8 mouse cellular contexts compared by ENCODE assay signal in the genomic region with DNA sequence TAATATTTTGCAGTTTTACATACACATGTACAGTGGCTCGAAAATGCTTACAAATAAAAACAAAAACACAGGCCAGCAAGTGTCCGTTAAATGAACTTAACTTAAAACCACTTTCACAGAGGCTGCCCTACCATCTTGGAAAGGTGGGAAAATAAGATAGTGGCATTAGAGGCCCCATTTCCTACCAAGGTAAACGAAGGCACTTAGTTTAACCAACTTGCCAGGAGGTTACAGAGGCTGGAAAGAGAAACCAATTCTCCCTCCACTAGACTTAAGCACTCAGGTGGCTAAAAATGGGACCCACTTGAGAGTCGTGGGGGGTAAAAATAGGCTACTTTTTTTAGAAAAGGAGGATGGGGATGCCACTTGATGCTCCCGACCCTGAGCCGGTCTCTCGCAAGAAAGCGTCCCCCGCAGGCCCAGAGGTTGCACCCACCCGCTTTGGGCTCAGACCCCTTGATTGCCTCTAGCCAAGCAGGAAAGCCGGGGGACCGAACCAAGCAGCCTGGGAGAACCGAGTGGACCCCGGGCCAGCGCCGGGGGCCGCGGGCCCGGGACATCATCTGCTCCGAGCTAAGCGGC. TPM values are rescaled to one million over a fixed set of nuclear protein-coding genes. Genes with fewer than 3 reads are reported as not detected.
DNase-seq lines count a peak whose midpoint lies in the region; ATAC-seq and TF ChIP-seq lines count a peak whose summit lies in the region.

No protein-coding gene starts in this region.

- H3K9ac ChIP-seq in hindbrain, embryonic 13.5 days: peak overlapping the region; percentile 84
- peak overlapping the region; percentile 91 for H3K9ac ChIP-seq in midbrain, embryonic 16.5 days (ENCODE audit: low read depth, low read length)

- no peaks in the 10 kb centered on the region for H3K9me3 ChIP-seq in hindbrain, embryonic 13.5 days
- H3K9me3 ChIP-seq in midbrain, embryonic 16.5 days (replicated peaks; ENCODE audit: control insufficient read depth, low read length, poor library complexity, severe bottlenecking): no peaks in the 10 kb centered on the region

- ATAC-seq in hindbrain, embryonic 13.5 days (ENCODE audit: low FRiP score): no peak
- 0 out of 2 replicates have a peak, but pooled peaks have one; percentile 1 for ATAC-seq in midbrain, embryonic 16.5 days

- WGBS in kidney, adult 2 months: 18% methylated on average over 21 of the region's 21 CpGs
- WGBS in hindbrain, embryonic 13.5 days: 10% methylated on average over 21 of the region's 21 CpGs
- 10% methylated on average over 21 of the region's 21 CpGs for WGBS in midbrain, embryonic 16.5 days

- peak overlapping the region; percentile 91 for H3K4me2 ChIP-seq in hindbrain, embryonic 13.5 days
- H3K4me2 ChIP-seq in midbrain, embryonic 16.5 days (ENCODE audit: low read length): peak overlapping the region; percentile 87

- no peaks in the 10 kb centered on the region for H3K36me3 ChIP-seq in kidney, adult 2 months (ENCODE audit: control insufficient read depth, insufficient read depth, low read length)
- no peaks in the 10 kb centered on the region for H3K36me3 ChIP-seq in hindbrain, embryonic 13.5 days
- no peaks in the 10 kb centered on the region for H3K36me3 ChIP-seq in midbrain, embryonic 16.5 days (ENCODE audit: control insufficient read depth, insufficient read depth, low read length)

- peaks cover 5% of the 10 kb centered on the region; the same call in 1 of the 2 replicates for H3K4me1 ChIP-seq in kidney, adult 2 months (ENCODE audit: control insufficient read depth, insufficient read depth, low read length)
- peaks cover 9% of the 10 kb centered on the region for H3K4me1 ChIP-seq in hindbrain, embryonic 13.5 days (replicated peaks)
- peaks cover 5% of the 10 kb centered on the region; the same call in 1 of the 2 replicates for H3K4me1 ChIP-seq in midbrain, embryonic 16.5 days (ENCODE audit: control insufficient read depth, insufficient read depth, low read length)

- H3K27me3 ChIP-seq in kidney, adult 2 months (replicated peaks; ENCODE audit: control insufficient read depth, insufficient read depth, low read length): no peaks in the 10 kb centered on the region
- H3K27me3 ChIP-seq in hindbrain, embryonic 13.5 days: peaks cover 56% of the 10 kb centered on the region
- peaks cover 11% of the 10 kb centered on the region; the same call in 1 of the 2 replicates for H3K27me3 ChIP-seq in midbrain, embryonic 16.5 days (ENCODE audit: control insufficient read depth, insufficient read depth, low read depth, low read length)

- no peak for DNase-seq in kidney, adult 2 months
- DNase-seq in kidney, adult 8-10 months: no peak
- DNase-seq in brain, embryonic 14.5 days (ENCODE audit: low read depth): peak; percentile 53
- DNase-seq in adrenal gland, postnatal 10 days: no peak
- no peak for DNase-seq in natural killer cell, adult 2 months (ENCODE audit: low spot score in 2 of 2)
- DNase-seq in right cerebral cortex, postnatal 4 days: no peak

- peak overlapping the region; percentile 87; the same call in 1 of the 2 replicates for H3K27ac ChIP-seq in kidney, adult 2 months (ENCODE audit: insufficient read depth, low read depth, low read length)
- peak overlapping the region; percentile 73; the same call in 1 of the 2 replicates for H3K27ac ChIP-seq in hindbrain, embryonic 13.5 days
- H3K27ac ChIP-seq in midbrain, embryonic 16.5 days (ENCODE audit: low read length): peak overlapping the region; percentile 78

- peak overlapping the region; percentile 68 for H3K4me3 ChIP-seq in kidney, adult 2 months (ENCODE audit: insufficient read depth, low read depth, low read length)
- H3K4me3 ChIP-seq in hindbrain, embryonic 13.5 days: peak overlapping the region; percentile 80
- peak overlapping the region; percentile 77 for H3K4me3 ChIP-seq in midbrain, embryonic 16.5 days (ENCODE audit: low read depth, low read length)

- TF ChIP-seq POLR2A in kidney, adult 2 months (IDR thresholded peaks at IDR 0.05; ENCODE audit: low read depth, low read length): no peak
- no peak for TF ChIP-seq POLR2A in brain, embryonic 14.5 days (IDR thresholded peaks at IDR 0.05; ENCODE audit: borderline replicate concordance, extremely low read depth, insufficient read depth, insufficient read length, poor library complexity, severe bottlenecking)

- TF ChIP-seq CTCF in kidney, adult 2 months (conservative IDR thresholded peaks at IDR 0.05; ENCODE audit: insufficient read depth, insufficient read length, low read depth, low read length): no peak
- TF ChIP-seq CTCF in brain, embryonic 14.5 days (IDR thresholded peaks at IDR 0.05; ENCODE audit: borderline replicate concordance, extremely low read depth, insufficient read depth, insufficient read length): no peak

RNA-seq across cellular contexts. Expression of a gene that starts 20.9 kb away (rescaled TPM):
- 2.5 and 2.7 TPM in 2 replicates for polyA plus RNA-seq in kidney, adult 2 months (2012; rRNA removed)
- polyA plus RNA-seq in brain, embryonic 14.5 days (2012; rRNA removed): 2.3 and 2.5 TPM in 2 replicates
- polyA plus RNA-seq in hindbrain, embryonic 13.5 days (2015; fragmentation: Nextera tagmentation; extraction: Ambion mirVana): 1.3 and 1.5 TPM in 2 replicates
- 3.4 and 3.8 TPM in 2 replicates for polyA plus RNA-seq in midbrain, embryonic 16.5 days (2015; fragmentation: Nextera tagmentation; extraction: Ambion mirVana)
- 10 to 100 TPM; 22.7 to 37.6 TPM for total RNA-seq in adrenal gland, postnatal 10 days (2021)

RNA-seq across cellular contexts. Expression of a gene that starts 29.5 kb away (rescaled TPM):
- polyA plus RNA-seq in kidney, adult 2 months (2012; rRNA removed): 19.8 and 22.9 TPM in 2 replicates
- polyA plus RNA-seq in brain, embryonic 14.5 days (2012; rRNA removed): 16.0 and 16.9 TPM in 2 replicates
- 34.1 and 39.7 TPM in 2 replicates for polyA plus RNA-seq in hindbrain, embryonic 13.5 days (2015; fragmentation: Nextera tagmentation; extraction: Ambion mirVana)
- 36.9 and 39.2 TPM in 2 replicates for polyA plus RNA-seq in midbrain, embryonic 16.5 days (2015; fragmentation: Nextera tagmentation; extraction: Ambion mirVana)
- total RNA-seq in adrenal gland, postnatal 10 days (2021): 10 to 100 TPM; 27.4 to 31.3 TPM
